Mouse (Mus musculus) kidney, postnatal 25 days (tissue): ENCODE data around the gene Rbmx.

ENCODE experiments used
- DNase-seq, 2 experiments: peaks; one replicate each; pipeline ENCODE4 v3.0.0; 2021; ENCODE audit warnings: mixed read lengths in 2 of 2

Rbmx gene

GRCm38 (mm10) chrX:57392367-57393246, at the start of gene Rbmx:
Gene Rbmx (minus strand): TSS chrX:57393036.
- DNase-seq: peak; percentile 88 to 90

- DNase-seq: no peak
Observed at GRCm38 (mm10) chrX:57433897-57434296, 41.1 kb upstream of the Rbmx start.

GRCm38 (mm10) chrX:57431610-57432009, 38.8 kb upstream of the Rbmx start:
- no peak for DNase-seq

GRCm38 (mm10) chrX:57408769-57409168, 15.9 kb upstream of the Rbmx start, which contains the start of gene Gm364:
Gene Gm364 (plus strand): TSS chrX:57409154.
- no peak for DNase-seq

- no peak for DNase-seq
Observed at GRCm38 (mm10) chrX:57403651-57404050, 10.8 kb upstream of the Rbmx start.

- no peak for DNase-seq
Observed at GRCm38 (mm10) chrX:57401388-57401787, 8.6 kb upstream of the Rbmx start.

- no peak for DNase-seq
Observed at GRCm38 (mm10) chrX:57393412-57393811, 576 bp upstream of the Rbmx start.

- DNase-seq: peak; percentile 28 to 39
Observed at GRCm38 (mm10) chrX:57380915-57381314, 11.9 kb downstream of the Rbmx start.

- peak; percentile 36 to 68 for DNase-seq
Observed at GRCm38 (mm10) chrX:57378579-57378978, 14.3 kb downstream of the Rbmx start.

- DNase-seq: no peak
Observed at GRCm38 (mm10) chrX:57377096-57377495, 15.7 kb downstream of the Rbmx start.

GRCm38 (mm10) chrX:57374029-57374428, 18.8 kb downstream of the Rbmx start:
- DNase-seq: no peak

GRCm38 (mm10) chrX:57373543-57373942, 19.3 kb downstream of the Rbmx start:
- no peak for DNase-seq

- no peak for DNase-seq
Observed at GRCm38 (mm10) chrX:57372965-57373364, 19.9 kb downstream of the Rbmx start.

GRCm38 (mm10) chrX:57364891-57365569, 27.8 kb downstream of the Rbmx start:
- DNase-seq: no peak

GRCm38 (mm10) chrX:57359316-57359715, 33.5 kb downstream of the Rbmx start:
- no peak for DNase-seq

- no peak for DNase-seq
Observed at GRCm38 (mm10) chrX:57339220-57339619, 53.6 kb downstream of the Rbmx start.

- DNase-seq: peak in 1 of 2 experiments; percentile 5
Observed at GRCm38 (mm10) chrX:57338371-57339211, 54.2 kb downstream of the Rbmx start, which contains the start of gene Arhgef6. Gene Arhgef6 (minus strand): TSS chrX:57338729.

- DNase-seq: no peak
Observed at GRCm38 (mm10) chrX:57337582-57337981, 55.3 kb downstream of the Rbmx start.

- no peak for DNase-seq
Observed at GRCm38 (mm10) chrX:57336958-57337357, 55.9 kb downstream of the Rbmx start.

- no peak for DNase-seq
Observed at GRCm38 (mm10) chrX:57335313-57335712, 57.5 kb downstream of the Rbmx start.
